Mouse (Mus musculus): ENCODE results near the gene Ccdc189. TPM values are rescaled to one million over a fixed set of nuclear protein-coding genes. Genes with fewer than 3 reads are reported as not detected.
A peak's percentile ranks its signal among the peaks of the same experiment; 100 is the strongest.

Gene Ccdc189
- polyA plus RNA-seq, 1 experiment from 2014 or later, result 22.0 TPM

GRCm38 (mm10) chr7:127600612-127601011 is 12.2 kb upstream of the Ccdc189 start:
- H3K27me3 ChIP-seq, result no peaks in the 10 kb centered on the region
- ChIA-PET POLR2A (interaction anchor here (1.8 kb wide), 1 partner anchor 12 kb away, joined by 7 read pairs; the partner anchor contains the start of genes Ccdc189 and Rnf40), CTCF (interaction anchor here (1.3 kb wide), 1 partner anchor 15 kb away, joined by 4 read pairs; the partner anchor contains the start of gene Zfp629)
- in situ Hi-C loops (cut with MboI; ENCODE audit: low pct_unique_long_range_greater_than_20kb), result no loop called here
- no peak for TF ChIP-seq CTCF (IDR thresholded peaks at IDR 0.05)
- no peak for ATAC-seq
- no peak for DNase-seq (ENCODE audit: low read depth, low spot score)

DNA sequence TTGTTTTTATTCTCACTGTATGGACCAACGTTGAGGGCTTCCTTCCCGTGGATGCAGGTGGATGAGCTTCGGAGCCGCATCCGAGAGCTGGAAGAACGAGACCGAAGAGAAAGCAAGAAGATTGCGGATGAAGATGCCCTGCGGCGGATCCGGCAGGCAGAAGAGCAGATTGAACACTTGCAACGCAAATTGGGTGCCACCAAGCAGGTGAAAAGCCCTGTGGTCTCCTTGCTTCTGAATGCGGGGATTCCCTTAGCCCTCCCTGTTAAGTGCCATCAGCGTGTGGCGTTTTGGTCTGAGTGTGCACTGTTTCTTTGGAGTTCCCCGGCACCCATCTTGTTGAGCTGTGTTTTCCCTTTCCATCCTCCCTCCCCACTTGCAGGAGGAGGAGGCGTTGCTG is 8.4 kb upstream of the Ccdc189 start:
- CTCF ChIA-PET, result no interaction called here
- no peak for ATAC-seq
- no peak for DNase-seq (ENCODE audit: low read depth, low spot score)
- POLR2A ChIA-PET, result interaction anchor here (0.9 kb wide), 1 partner anchor 8 kb away, joined by 3 read pairs; no protein-coding TSS in a partner anchor
- no peak for TF ChIP-seq CTCF (IDR thresholded peaks at IDR 0.05)
- in situ Hi-C loops (cut with MboI; ENCODE audit: low pct_unique_long_range_greater_than_20kb), result no loop called here
- no peaks in the 10 kb centered on the region for H3K27me3 ChIP-seq

DNA sequence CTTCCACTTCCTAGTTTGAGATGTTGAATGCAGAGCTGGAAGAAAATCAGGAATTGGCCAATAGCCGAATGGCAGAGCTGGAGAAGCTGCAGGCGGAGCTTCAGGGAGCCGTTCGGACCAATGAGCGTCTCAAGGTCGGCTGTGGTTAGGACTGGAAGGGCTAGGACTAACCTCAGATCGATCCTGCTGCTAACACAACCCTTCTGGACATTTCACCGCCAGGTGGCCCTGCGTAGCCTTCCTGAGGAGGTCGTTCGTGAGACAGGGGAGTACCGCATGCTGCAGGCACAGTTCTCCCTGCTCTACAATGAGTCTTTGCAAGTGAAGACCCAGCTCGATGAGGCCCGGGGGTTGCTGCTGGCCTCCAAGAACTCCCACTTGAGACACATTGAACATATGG is 4.2 kb upstream of the Ccdc189 start:
- ChIA-PET CTCF (interaction anchor here (1.1 to 1.2 kb wide), 2 partner anchors 11 to 18 kb away, joined by 3 read pairs; no protein-coding TSS in a partner anchor), POLR2A (interaction anchor here (1.1 to 1.4 kb wide), 2 partner anchors 10 to 12 kb away, joined by 4 to 7 read pairs; no protein-coding TSS in a partner anchor)
- in situ Hi-C loops (cut with MboI; ENCODE audit: low pct_unique_long_range_greater_than_20kb), result no loop called here
- no peaks in the 10 kb centered on the region for H3K27me3 ChIP-seq
- DNase-seq (ENCODE audit: low read depth, low spot score) (no peak), ATAC-seq (no peak)
- TF ChIP-seq CTCF (IDR thresholded peaks at IDR 0.05), result no peak

- no peak for DNase-seq (ENCODE audit: low read depth, low spot score)
- CTCF ChIA-PET, result interaction anchor here (1.0 kb wide), 1 partner anchor 13 kb away, joined by 3 read pairs; no protein-coding TSS in a partner anchor
- POLR2A ChIA-PET, result no interaction called here
- no peak for ATAC-seq
- in situ Hi-C loops (cut with MboI; ENCODE audit: low pct_unique_long_range_greater_than_20kb), result no loop called here
- no peaks in the 10 kb centered on the region for H3K27me3 ChIP-seq
- no peak for TF ChIP-seq CTCF (IDR thresholded peaks at IDR 0.05)
Measured at GRCm38 (mm10) chr7:127591108-127591507, 2.7 kb upstream of the Ccdc189 start.

DNA sequence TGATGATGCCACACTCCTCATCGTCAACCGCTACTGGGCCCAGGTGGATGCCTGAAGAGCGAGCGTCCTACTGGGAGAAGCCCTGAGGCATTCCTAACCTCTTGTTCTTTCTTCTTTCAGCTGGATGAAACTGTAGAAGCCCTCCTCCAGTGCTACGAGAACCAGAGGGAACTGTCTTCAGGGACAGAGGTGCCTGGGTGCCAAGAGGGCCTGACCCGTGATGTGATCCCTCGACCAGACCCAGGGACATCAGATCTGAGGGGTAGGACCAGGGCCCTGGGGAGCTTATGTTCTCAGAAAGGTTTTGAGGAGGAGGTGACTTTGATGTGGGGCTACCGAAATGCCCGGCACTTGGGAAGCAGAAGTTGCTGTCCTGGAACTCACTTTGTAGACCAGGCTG is 1.2 kb upstream of the Ccdc189 start:
- ATAC-seq (no peak), DNase-seq (ENCODE audit: low read depth, low spot score) (no peak)
- H3K27me3 ChIP-seq, result no peaks in the 10 kb centered on the region
- POLR2A ChIA-PET, result interaction anchor here (0.5 to 2.0 kb wide), 4 partner anchors 10 to 113 kb away, joined by 3 to 7 read pairs (median 4); no protein-coding TSS in a partner anchor
- no peak for TF ChIP-seq CTCF (IDR thresholded peaks at IDR 0.05)
- in situ Hi-C loops (cut with MboI; ENCODE audit: low pct_unique_long_range_greater_than_20kb), result no loop called here
- CTCF ChIA-PET, result no interaction called here

DNA sequence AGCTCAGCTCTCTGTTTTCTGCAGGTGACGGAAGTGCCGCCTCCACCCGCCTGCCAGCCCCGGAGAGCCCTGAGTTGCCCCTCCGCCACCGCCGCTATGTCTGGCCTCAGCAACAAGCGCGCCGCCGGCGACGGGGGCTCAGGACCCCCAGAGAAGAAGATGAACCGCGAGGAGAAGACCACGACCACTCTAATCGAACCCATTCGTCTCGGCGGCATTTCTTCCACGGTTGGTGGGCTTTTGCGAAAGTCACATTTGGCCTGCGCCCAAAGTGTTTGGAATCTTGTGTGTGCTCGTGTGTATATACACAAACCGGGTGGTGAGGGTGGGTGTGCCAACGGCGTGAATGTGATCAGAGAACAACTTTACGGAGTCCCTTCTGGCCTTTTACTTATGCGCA is 506 bp upstream of the Ccdc189 start:
- no peaks in the 10 kb centered on the region for H3K27me3 ChIP-seq
- ATAC-seq (no peak), DNase-seq (ENCODE audit: low read depth, low spot score) (no peak)
- TF ChIP-seq CTCF (IDR thresholded peaks at IDR 0.05), result no peak
- ChIA-PET POLR2A (interaction anchor here (0.6 to 2.0 kb wide), 2 partner anchors 11 to 47 kb away, joined by 3 to 7 read pairs; no protein-coding TSS in a partner anchor), CTCF (no interaction called here)
- in situ Hi-C loops (cut with MboI; ENCODE audit: low pct_unique_long_range_greater_than_20kb), result no loop called here

DNA sequence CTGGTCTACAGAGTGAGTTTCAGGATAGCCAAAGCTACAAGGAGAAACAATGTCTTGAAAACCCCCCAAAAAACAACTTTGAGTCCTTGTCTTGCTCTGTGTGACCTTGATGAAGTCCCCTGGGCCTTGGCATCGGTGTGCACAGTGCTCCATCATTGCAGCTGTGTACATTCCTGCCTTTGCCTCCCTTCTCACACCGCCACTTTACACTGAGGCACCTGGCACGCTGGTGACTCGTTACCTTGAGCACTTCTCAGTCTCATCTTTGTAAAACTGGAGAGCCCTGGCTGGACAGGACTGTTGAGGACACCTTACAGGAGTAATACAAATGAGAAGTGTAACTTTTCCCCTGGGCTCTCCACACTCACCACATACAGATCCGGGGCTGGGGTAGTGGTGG is 1.2 kb downstream of the Ccdc189 start:
- ATAC-seq (no peak), DNase-seq (ENCODE audit: low read depth, low spot score) (no peak)
- POLR2A ChIA-PET, result interaction anchor here (0.6 kb wide), 1 partner anchor 122 kb away, joined by 3 read pairs; no protein-coding TSS in a partner anchor
- CTCF ChIA-PET, result no interaction called here
- TF ChIP-seq CTCF (IDR thresholded peaks at IDR 0.05), result no peak
- no peaks in the 10 kb centered on the region for H3K27me3 ChIP-seq
- in situ Hi-C loops (cut with MboI; ENCODE audit: low pct_unique_long_range_greater_than_20kb), result no loop called here

- ChIA-PET POLR2A (no interaction called here), CTCF (no interaction called here)
- TF ChIP-seq CTCF (IDR thresholded peaks at IDR 0.05), result no peak
- DNase-seq (ENCODE audit: low read depth, low spot score) (no peak), ATAC-seq (no peak)
- no peaks in the 10 kb centered on the region for H3K27me3 ChIP-seq
- in situ Hi-C loops (cut with MboI; ENCODE audit: low pct_unique_long_range_greater_than_20kb), result no loop called here
Measured at GRCm38 (mm10) chr7:127586149-127586548, 2.2 kb downstream of the Ccdc189 start.

DNA sequence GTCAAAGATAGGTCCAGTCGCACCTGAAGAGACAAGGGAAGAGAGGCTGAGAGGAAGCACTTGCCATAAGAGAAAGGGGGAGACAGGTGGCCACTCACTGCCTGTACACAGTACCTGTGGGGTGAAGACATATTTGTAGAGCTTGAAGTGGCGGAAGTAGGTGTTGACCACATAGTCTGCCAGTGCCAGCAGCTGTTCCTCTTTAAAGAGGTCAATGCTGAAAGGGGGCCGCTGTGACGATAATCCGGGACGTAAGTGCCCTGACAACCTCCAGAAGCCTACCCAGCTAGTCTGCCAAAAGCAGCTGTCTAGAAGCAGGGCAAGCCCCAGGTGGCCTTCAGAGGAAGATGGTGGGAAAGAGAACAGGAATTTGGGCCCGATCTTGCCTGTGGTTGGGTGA is 3.4 kb downstream of the Ccdc189 start:
- ATAC-seq (no peak), DNase-seq (ENCODE audit: low read depth, low spot score) (no peak)
- in situ Hi-C loops (cut with MboI; ENCODE audit: low pct_unique_long_range_greater_than_20kb), result no loop called here
- no peak for TF ChIP-seq CTCF (IDR thresholded peaks at IDR 0.05)
- no peaks in the 10 kb centered on the region for H3K27me3 ChIP-seq
- CTCF ChIA-PET, result interaction anchor here (1.1 kb wide), 1 partner anchor 77 kb away, joined by 3 read pairs; no protein-coding TSS in a partner anchor
- POLR2A ChIA-PET, result no interaction called here

DNA sequence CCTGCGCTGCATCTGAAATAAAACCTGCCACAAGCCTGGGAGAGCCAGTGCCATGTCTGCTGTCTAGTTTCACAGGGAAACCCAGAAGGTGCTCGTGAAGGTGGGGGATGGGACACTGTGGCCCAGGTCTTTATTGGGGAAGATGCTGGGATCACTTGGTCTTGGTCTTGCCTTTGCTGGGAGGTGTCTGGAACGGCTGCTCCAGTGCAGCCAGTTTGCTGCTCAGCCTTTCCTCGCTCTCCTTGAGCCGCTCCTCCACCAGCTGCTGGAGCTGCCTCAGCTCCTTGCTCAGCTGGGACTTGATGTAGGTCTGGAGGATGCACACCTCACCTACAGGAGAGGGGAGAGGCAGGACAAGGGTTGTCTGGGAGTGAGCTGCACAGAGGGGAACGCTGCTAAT is 5.1 kb downstream of the Ccdc189 start:
- CTCF ChIA-PET, result no interaction called here
- POLR2A ChIA-PET, result no interaction called here
- no peak for ATAC-seq
- no peak for DNase-seq (ENCODE audit: low read depth, low spot score)
- TF ChIP-seq CTCF (IDR thresholded peaks at IDR 0.05), result no peak
- no peaks in the 10 kb centered on the region for H3K27me3 ChIP-seq
- in situ Hi-C loops (cut with MboI; ENCODE audit: low pct_unique_long_range_greater_than_20kb), result no loop called here

DNA sequence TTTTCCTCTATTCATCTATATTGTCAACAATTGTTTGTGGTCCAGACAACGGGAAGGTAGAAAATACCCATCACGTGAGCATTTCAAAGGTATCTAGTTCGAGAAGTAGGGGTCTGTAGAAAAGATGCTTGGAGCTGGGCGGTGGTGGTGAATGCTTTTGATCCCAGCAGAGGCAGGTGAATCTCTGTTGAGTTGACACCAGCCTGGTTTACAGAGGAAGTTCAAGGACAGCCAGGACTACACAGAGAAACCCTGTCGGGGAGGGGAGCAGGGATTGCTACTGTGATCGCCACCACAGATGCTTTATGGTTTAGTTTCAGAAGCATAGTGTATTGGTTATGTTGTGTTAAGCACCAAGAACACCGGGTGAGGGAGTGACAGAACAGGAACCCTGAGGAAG is 14.3 kb downstream of the Ccdc189 start:
- TF ChIP-seq CTCF (IDR thresholded peaks at IDR 0.05), result no peak
- ChIA-PET CTCF (no interaction called here), POLR2A (no interaction called here)
- ATAC-seq (no peak), DNase-seq (ENCODE audit: low read depth, low spot score) (no peak)
- no peaks in the 10 kb centered on the region for H3K27me3 ChIP-seq
- in situ Hi-C loops (cut with MboI; ENCODE audit: low pct_unique_long_range_greater_than_20kb), result no loop called here

- no peak for TF ChIP-seq CTCF (IDR thresholded peaks at IDR 0.05)
- no peak for DNase-seq (ENCODE audit: low read depth, low spot score)
- ChIA-PET CTCF (no interaction called here), POLR2A (no interaction called here)
- no peaks in the 10 kb centered on the region for H3K27me3 ChIP-seq
- ATAC-seq, result peak; percentile 15
- in situ Hi-C loops (cut with MboI; ENCODE audit: low pct_unique_long_range_greater_than_20kb), result no loop called here
Measured at GRCm38 (mm10) chr7:127573503-127574008, 14.8 kb downstream of the Ccdc189 start.

All from Patski (cell line).